Mouse (Mus musculus) hindbrain, embryonic 16.5 days (tissue): ENCODE measurements at regions not wholly inside any gene's neighbourhood (a gene's known extent, or its start where the extent isn't known, plus 50 kb on each side); places are given as distances from the start of the nearest gene placed in this dataset.

Source experiments
- ATAC-seq: fragments of 200-750 bp; cut with Nextera tagmentation; 2 replicates; pipeline ENCODE4 v1.8.0; 2017; ENCODE audit warnings: moderate TSS enrichment, moderate library complexity
- H3K27ac ChIP-seq: fragments of 300-500 bp; sonication (generic); 2 replicates; pipeline ENCODE4 v1.5.1; 2014; ENCODE audit warnings: low read depth, mild to moderate bottlenecking, control low read depth, low read length, moderate library complexity
- H3K27me3 ChIP-seq: fragments of 300-500 bp; sonication (generic); replicated peaks from 2 replicates; pipeline ENCODE4 v1.6.1; 2014; ENCODE audit warnings: low read length; ENCODE audit not compliant: control insufficient read depth, insufficient read depth
- H3K36me3 ChIP-seq: fragments of 300-500 bp; sonication (generic); 2 replicates; pipeline ENCODE4 v1.6.1; 2014; ENCODE audit warnings: mild to moderate bottlenecking, low read length, moderate library complexity, mixed read lengths; ENCODE audit not compliant: control insufficient read depth, insufficient read depth
- H3K4me1 ChIP-seq: fragments of 300-500 bp; sonication (generic); 2 replicates; pipeline ENCODE4 v1.6.1; 2014; ENCODE audit warnings: low read depth, low read length; ENCODE audit not compliant: control insufficient read depth, insufficient read depth
- H3K4me2 ChIP-seq: fragments of 300-500 bp; sonication (generic); 2 replicates; pipeline ENCODE4 v1.6.1; 2014; ENCODE audit warnings: mild to moderate bottlenecking, low read length, control low read depth, moderate library complexity
- H3K4me3 ChIP-seq: fragments of 300-500 bp; sonication (generic); 2 replicates; pipeline ENCODE4 v1.5.1; 2014; ENCODE audit warnings: mild to moderate bottlenecking, low read length, control low read depth, moderate library complexity
- H3K9ac ChIP-seq: fragments of 300-500 bp; sonication (generic); 2 replicates; pipeline ENCODE4 v1.6.1; 2014; ENCODE audit warnings: low read depth, mild to moderate bottlenecking, control low read depth, low read length, moderate library complexity
- H3K9me3 ChIP-seq: fragments of 300-500 bp; sonication (generic); 2 replicates; pipeline ENCODE4 v1.6.1; 2014; ENCODE audit warnings: mild to moderate bottlenecking, low read length, moderate library complexity; ENCODE audit not compliant: control insufficient read depth
- WGBS: fragments of 180-500 bp; shearing (Covaris S2); extraction: QIAGEN DNeasy Blood & Tissue Kit; methylation state at CpG from one replicate; pipeline ENCODE4 v1.1.7; 2014; 5-methylcytosine and 5-hydroxymethylcytosine counted together

DNA sequence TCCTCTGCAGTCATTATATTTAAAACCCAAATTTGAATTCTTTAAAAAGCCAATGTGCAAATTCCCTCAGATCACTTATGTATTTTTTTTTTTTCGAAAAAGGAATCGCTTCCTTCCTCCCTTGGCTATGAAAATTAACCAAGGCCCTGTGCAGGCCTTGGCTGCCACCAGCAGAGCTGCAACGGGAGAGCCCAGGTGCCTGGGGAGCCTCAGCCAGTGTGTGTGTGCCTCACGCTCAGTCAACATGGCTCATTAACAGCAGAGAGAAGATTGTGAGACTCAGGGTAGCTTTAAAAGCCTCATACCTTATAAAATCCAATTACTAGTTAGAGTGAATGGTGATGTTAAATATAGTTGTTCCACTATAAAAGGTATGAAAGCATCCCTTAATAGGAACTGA, 148.6 kb downstream of the Mex3b start:
- Histone ChIP-seq H3K4me3 (no peak overlapping the region), H3K27ac (0 out of 2 replicates have a peak overlapping the region, but pooled peaks have one; percentile 39), H3K9ac (no peak overlapping the region; the same call in 1 of the 2 replicates), H3K27me3 (no peaks in the 10 kb centered on the region), H3K9me3 (no peaks in the 10 kb centered on the region), H3K4me2 (no peak overlapping the region), H3K36me3 (no peaks in the 10 kb centered on the region), H3K4me1 (peaks cover 7% of the 10 kb centered on the region; the same call in 1 of the 2 replicates)
- 14% methylated on average over 4 of the region's 4 CpGs for WGBS
- peak; percentile 72; the same call in 1 of the 2 replicates for ATAC-seq

- H3K4me1 ChIP-seq = peaks cover 7% of the 10 kb centered on the region; the same call in 1 of the 2 replicates
- 59% methylated on average over 4 of the region's 4 CpGs for WGBS
- no peaks in the 10 kb centered on the region for H3K36me3 ChIP-seq
- H3K9me3 ChIP-seq = no peaks in the 10 kb centered on the region
- no peak overlapping the region for H3K4me2 ChIP-seq
- ATAC-seq = no peak
- H3K27me3 ChIP-seq = no peaks in the 10 kb centered on the region
- no peak overlapping the region for H3K27ac ChIP-seq
- H3K9ac ChIP-seq = no peak overlapping the region
- H3K4me3 ChIP-seq = no peak overlapping the region
Observed at GRCm38 (mm10) chr7:83016566-83016965, 149.4 kb downstream of the Mex3b start.

GRCm38 (mm10) chr7:83020584-83020983, 153.5 kb downstream of the Mex3b start:
- no peaks in the 10 kb centered on the region for H3K27me3 ChIP-seq
- H3K27ac ChIP-seq = no peak overlapping the region
- H3K9me3 ChIP-seq = no peaks in the 10 kb centered on the region
- no peaks in the 10 kb centered on the region for H3K36me3 ChIP-seq
- no peak overlapping the region for H3K4me2 ChIP-seq
- no peak overlapping the region for H3K9ac ChIP-seq
- H3K4me1 ChIP-seq = peaks cover 2% of the 10 kb centered on the region; the same call in 1 of the 2 replicates
- ATAC-seq = no peak
- H3K4me3 ChIP-seq = no peak overlapping the region
- 95% methylated on average over 2 of the region's 2 CpGs for WGBS

GRCm38 (mm10) chr7:83023990-83024389, 156.9 kb downstream of the Mex3b start:
- no peak overlapping the region for H3K4me3 ChIP-seq
- H3K4me2 ChIP-seq = no peak overlapping the region
- H3K36me3 ChIP-seq = no peaks in the 10 kb centered on the region
- no peaks in the 10 kb centered on the region for H3K9me3 ChIP-seq
- H3K9ac ChIP-seq = no peak overlapping the region
- ATAC-seq = no peak
- H3K27ac ChIP-seq = no peak overlapping the region
- WGBS = 93% methylated on average over 1 of the region's 1 CpGs
- H3K27me3 ChIP-seq = no peaks in the 10 kb centered on the region
- no peaks in the 10 kb centered on the region for H3K4me1 ChIP-seq

DNA sequence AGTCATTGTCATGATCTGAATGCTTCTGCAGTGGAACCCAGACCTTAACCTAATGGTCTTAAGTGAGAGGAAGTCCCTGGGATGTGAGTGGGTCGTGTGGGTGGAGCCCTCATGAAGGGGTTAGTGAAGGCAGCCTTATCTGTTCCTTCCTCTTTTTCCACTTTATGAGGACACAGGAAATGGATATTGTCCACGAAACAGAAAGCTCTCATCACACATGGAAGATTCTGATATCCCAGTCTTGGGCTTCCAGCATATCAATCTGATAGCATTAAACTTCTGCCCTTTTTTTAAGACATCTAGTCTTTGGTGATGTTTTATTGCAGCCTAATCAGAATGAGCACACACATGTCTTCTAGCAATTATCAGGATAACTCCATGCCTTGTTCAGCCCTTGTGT, 164.0 kb downstream of the Mex3b start:
- no peak overlapping the region for H3K27ac ChIP-seq
- no peaks in the 10 kb centered on the region; the same call in 1 of the 2 replicates for H3K4me1 ChIP-seq
- H3K4me3 ChIP-seq = no peak overlapping the region
- H3K9ac ChIP-seq = no peak overlapping the region
- no peaks in the 10 kb centered on the region for H3K36me3 ChIP-seq
- ATAC-seq = no peak
- WGBS = 65% methylated on average over 2 of the region's 2 CpGs
- H3K9me3 ChIP-seq = no peaks in the 10 kb centered on the region
- H3K27me3 ChIP-seq = no peaks in the 10 kb centered on the region
- H3K4me2 ChIP-seq = no peak overlapping the region

DNA sequence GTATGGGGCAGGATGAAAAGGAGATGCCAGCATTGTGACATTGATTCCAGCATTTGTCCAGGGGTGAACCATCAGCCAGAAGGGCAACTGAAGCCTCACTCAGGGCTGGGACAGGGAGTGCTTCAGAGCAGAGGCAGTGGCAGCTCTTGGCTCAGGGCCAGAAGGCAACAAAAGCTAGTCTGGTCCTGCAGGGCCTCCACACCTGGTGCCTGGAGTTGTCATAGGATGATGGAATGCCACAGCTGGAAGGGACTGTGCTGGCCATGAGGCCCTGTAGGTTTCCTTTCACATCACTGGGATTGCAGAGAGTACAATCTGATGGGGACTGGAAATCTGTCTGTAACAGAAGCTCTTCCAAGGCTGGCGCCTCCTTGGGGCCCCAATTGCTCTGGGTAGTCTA, 164.9 kb downstream of the Mex3b start:
- Histone ChIP-seq H3K4me2 (no peak overlapping the region), H3K4me1 (no peaks in the 10 kb centered on the region; the same call in 1 of the 2 replicates), H3K27me3 (no peaks in the 10 kb centered on the region), H3K27ac (no peak overlapping the region), H3K4me3 (no peak overlapping the region), H3K9ac (no peak overlapping the region), H3K9me3 (no peaks in the 10 kb centered on the region), H3K36me3 (no peaks in the 10 kb centered on the region)
- 83% methylated on average over 1 of the region's 1 CpGs for WGBS
- ATAC-seq = no peak

DNA sequence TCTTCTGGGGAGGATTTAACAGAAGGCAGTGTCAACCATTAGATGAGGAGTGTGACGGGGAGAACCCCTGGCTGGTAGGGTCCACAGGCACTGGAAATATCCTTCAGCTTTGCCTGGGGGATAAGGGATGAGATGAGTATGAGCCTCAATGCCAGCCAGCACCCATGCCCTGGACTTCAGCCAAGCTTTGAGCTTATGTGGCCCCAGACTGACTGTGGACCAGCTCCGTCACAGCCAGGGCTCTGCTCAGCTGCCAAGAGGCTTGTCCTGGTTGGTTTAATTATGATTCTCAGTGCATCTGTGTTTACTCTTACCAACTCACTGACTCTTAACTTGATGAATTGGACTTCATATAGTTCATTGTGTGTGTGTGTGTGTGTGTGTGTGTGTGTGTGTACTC, 165.8 kb downstream of the Mex3b start:
- ATAC-seq = peak; percentile 61; the same call in 1 of the 2 replicates
- Histone ChIP-seq H3K4me1 (no peaks in the 10 kb centered on the region; the same call in 1 of the 2 replicates), H3K9me3 (no peaks in the 10 kb centered on the region), H3K4me3 (no peak overlapping the region), H3K4me2 (no peak overlapping the region), H3K27me3 (no peaks in the 10 kb centered on the region), H3K27ac (no peak overlapping the region), H3K9ac (no peak overlapping the region), H3K36me3 (no peaks in the 10 kb centered on the region)
- WGBS = 64% methylated on average over 2 of the region's 2 CpGs

DNA sequence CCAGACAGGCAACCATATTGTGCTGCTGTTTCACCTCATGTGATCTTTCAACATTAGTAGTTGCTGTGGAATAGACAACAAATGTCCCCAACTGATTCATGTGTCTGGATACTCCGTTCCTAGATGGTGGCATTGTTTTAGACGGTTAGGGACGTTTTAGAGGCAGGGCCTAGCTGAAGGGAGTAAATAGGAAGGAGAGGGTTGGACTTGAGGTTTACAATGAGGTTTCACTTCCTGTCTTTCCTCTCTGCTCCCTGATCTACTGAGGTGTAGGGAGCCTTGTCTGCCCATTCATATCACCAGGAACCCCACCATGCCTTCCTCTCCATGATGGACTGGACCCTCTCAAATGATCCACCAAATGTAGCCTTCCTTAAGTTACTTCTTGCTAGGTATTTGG, 168.1 kb downstream of the Mex3b start:
- Histone ChIP-seq H3K36me3 (no peaks in the 10 kb centered on the region), H3K4me1 (no peaks in the 10 kb centered on the region; the same call in 1 of the 2 replicates), H3K27me3 (no peaks in the 10 kb centered on the region), H3K27ac (no peak overlapping the region), H3K9ac (no peak overlapping the region), H3K9me3 (no peaks in the 10 kb centered on the region), H3K4me3 (no peak overlapping the region), H3K4me2 (no peak overlapping the region)
- WGBS = 89% methylated on average over 3 of the region's 3 CpGs
- ATAC-seq = no peak

DNA sequence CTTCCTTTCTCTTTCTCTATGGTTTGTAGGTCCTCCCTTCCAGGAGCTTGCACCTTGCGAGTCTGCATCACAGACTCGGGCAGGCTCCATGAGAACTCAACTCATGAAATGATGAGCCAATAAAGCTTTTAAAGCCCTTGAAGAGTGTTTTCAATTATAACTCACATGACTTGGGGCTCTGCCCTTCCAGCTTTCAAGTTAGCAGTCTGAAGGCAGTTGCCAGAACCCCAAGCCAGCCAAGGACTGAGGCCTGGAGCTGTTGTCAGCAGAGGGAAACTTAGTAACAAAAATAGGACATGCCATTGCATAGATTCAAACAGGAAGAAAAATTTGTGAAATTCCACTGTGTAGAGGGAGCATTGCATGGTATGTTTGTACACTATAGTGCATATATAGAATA, 169.3 kb downstream of the Mex3b start:
- Histone ChIP-seq H3K9me3 (no peaks in the 10 kb centered on the region), H3K27ac (no peak overlapping the region), H3K36me3 (no peaks in the 10 kb centered on the region), H3K4me2 (no peak overlapping the region), H3K27me3 (no peaks in the 10 kb centered on the region), H3K4me1 (no peaks in the 10 kb centered on the region; the same call in 1 of the 2 replicates), H3K4me3 (no peak overlapping the region), H3K9ac (no peak overlapping the region)
- ATAC-seq = no peak
- WGBS = 40% methylated on average over 1 of the region's 2 CpGs

GRCm38 (mm10) chr7:83037100-83037499, 170.0 kb downstream of the Mex3b start:
- H3K4me2 ChIP-seq = no peak overlapping the region
- H3K27me3 ChIP-seq = no peaks in the 10 kb centered on the region
- no peaks in the 10 kb centered on the region; the same call in 1 of the 2 replicates for H3K4me1 ChIP-seq
- H3K27ac ChIP-seq = no peak overlapping the region
- no peaks in the 10 kb centered on the region for H3K9me3 ChIP-seq
- no peak for ATAC-seq
- no peaks in the 10 kb centered on the region for H3K36me3 ChIP-seq
- WGBS = 8% methylated on average over 2 of the region's 2 CpGs
- H3K4me3 ChIP-seq = no peak overlapping the region
- H3K9ac ChIP-seq = no peak overlapping the region
